Mouse (Mus musculus) monocyte, adult 5-6 weeks (primary cell): Measurements from ENCODE around the gene Eif1. TPM values are rescaled to one million over a fixed set of nuclear protein-coding genes. Genes with fewer than 3 reads are reported as not detected.
A peak's percentile ranks its signal among the peaks of the same experiment; 100 is the strongest.
"Not testable (repeated sequence)": the region's sequence is repeated elsewhere in the genome, so short reads cannot be mapped to it uniquely, and the experiment has no call there.

Source experiments
- ATAC-seq: fragments of 153-309, 156-312 bp; replicated peaks from 2 replicates; pipeline ENCODE4 v1.8.0; 2017; ENCODE audit warnings: mild to moderate bottlenecking; ENCODE audit not compliant: low TSS enrichment, insufficient number of reproducible peaks, severe bottlenecking, poor library complexity, low FRiP score
- total RNA-seq: library from RNA; stranded (forward); fragments of 200-1000, 200-491, 200-594 nt; gene quantifications from 3 replicates; pipeline ENCODE4 v1.2.3, GENCODE M21; 2017

The Eif1 gene
- total RNA-seq, 1 experiment from 2014 or later, result 492 TPM

- not testable (repeated sequence) for ATAC-seq
These were observed 11.2 kb downstream of the Eif1 start for GRCm38 (mm10) chr11:100330816-100331375.

GRCm38 (mm10) chr11:100332766-100333515 lies 13.3 kb downstream of the Eif1 start:
- ATAC-seq, result no peak

DNA sequence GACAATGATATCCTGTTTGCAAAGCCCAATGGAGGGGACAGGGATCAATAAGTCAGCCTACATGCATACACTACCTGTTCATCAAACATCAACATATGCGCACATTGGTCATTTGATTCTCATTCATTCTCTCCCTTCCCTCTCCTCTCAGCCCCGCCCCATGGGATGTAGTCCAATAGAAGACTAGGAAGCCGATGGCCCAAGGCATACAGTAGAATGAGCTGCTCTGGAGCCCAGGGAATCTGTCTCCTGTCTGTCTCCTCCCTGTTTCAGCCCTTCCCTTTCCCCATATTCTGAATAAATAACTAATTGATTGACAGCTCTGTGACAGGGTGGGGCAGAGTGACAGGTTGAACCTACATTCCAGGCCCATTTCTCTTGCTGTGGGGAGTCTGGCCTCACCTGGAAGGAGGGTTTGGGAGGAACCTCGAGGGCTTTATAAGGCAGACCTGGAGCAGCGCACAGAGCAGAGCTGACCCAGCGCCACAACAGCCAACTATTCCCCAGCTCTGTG lies 14.3 kb downstream of the Eif1 start, which contains the start of gene Gast:
Gast (plus strand) TSS at position 464 of the 514 bp plus-strand sequence.
- ATAC-seq, result no peak

DNA sequence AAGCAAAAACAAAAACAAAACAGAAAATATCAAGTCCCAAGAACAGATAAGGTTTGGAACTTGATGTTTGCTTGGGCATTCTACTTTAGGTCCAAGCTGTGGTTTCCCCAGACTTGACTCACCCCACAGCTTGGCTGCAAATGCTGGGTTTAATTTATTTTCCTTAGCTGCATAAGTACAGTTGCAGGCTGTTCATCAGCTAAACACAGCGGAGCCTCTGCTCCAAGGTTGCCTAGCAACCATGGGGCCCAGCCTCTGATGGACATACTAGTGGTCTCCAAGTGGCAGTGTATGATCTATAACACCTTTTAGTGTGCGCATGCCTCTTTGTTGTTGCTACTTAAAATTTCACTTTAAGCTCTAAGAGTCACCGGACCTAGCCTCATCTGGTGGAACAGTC lies 16.0 kb downstream of the Eif1 start:
- no peak for ATAC-seq

GRCm38 (mm10) chr11:100344269-100344668 lies 24.6 kb downstream of the Eif1 start:
- no peak for ATAC-seq

DNA sequence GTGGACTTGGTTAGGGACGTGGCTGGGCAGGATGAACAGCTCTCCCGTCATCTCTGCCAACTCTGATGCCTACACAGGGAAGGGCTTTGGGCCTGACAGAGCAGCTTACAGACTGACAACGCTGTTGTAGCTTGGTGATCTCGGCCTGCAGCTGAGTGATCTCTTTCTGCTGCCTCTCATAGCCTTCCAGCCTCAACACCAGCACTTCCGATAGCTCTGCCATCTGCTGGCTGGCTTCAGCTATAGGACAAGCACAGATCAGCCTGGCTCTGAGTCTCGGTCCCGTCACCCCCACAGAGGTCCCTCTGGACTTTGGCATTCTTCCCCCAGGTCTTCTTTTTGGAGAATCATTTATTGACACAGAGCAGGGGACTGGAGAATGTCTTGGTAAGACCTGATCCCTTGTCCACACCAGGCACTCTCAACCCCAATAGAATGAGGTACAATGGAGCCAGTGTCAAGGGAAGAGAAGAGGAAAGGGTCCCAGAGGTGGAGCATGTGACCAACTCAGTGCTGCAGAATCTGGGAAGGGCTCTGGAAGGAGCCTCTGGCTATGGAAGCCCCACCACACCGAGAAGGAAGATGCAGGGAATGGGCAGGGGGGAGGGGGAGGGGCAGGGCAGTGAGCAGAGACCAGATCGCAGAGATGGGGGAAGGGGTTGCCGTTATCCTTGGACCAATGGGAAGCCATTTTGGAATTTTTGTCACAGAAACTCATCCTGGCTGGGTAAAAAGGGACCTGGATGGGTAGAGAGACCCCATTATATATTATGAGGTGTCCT lies 32.6 kb downstream of the Eif1 start:
- no peak for ATAC-seq

DNA sequence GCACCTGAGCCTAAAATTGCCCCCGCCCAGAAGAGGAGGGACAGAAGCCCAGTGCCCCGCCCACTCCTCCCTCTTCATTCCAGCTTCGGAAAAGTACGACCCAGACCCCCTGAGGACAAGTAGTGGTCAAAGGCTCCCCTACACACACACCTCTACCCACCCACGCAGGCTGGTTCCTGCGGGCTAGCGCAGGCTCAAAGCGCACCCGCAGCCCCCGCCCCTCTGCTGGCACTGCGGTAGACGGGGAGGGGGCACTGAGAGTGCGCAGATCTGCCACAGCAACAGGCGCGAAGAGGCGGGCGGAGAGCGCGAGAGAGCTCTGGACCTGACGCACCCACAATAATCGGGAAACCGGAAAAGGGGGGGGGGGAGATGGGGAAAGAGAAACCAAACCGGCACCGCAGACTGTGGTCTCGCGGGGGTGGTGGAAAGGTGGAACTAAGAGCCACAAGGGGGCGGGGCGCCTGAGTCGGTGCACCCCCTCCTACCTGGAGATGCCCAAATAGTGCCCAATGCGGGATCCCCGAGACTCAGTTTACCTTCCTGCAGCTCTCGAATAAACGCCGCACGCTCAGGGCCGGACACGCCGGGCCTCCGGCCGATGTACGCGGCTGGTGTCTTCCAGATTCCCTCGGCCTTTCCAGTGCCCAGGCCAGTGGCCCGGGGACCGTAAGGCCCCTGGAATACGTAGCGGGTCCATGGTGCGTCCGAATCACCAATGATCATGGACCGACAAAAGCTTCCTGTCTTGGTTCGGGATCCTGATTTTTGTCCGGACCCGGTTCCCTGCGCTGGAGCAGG lies 35.7 kb downstream of the Eif1 start:
- no peak for ATAC-seq

GRCm38 (mm10) chr11:100355972-100356818 lies 36.5 kb downstream of the Eif1 start, which contains the start of gene Hap1:
Gene Hap1 (minus strand): TSS chr11:100356128.
- 0 out of 2 replicates have a peak, but pooled peaks have one; percentile 32 for ATAC-seq

DNA sequence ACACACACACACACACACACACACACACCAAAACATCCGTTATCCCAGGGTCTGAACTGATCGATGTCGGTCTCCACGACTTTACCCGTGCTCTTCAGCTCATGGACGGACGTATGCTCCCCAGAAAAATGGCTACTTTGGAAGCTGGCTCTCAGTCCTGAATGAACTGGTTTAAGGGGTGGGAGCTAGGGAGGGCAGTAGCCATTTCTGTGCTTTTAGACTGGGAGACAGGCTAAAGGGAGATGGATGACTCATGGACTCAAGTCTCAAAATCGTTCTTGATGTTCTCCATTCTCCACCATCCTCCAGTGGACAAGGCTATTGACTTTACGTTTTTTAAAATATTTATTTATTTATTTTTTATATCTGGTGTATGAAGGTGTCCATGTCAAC lies 37.1 kb downstream of the Eif1 start:
- ATAC-seq, result no peak

DNA sequence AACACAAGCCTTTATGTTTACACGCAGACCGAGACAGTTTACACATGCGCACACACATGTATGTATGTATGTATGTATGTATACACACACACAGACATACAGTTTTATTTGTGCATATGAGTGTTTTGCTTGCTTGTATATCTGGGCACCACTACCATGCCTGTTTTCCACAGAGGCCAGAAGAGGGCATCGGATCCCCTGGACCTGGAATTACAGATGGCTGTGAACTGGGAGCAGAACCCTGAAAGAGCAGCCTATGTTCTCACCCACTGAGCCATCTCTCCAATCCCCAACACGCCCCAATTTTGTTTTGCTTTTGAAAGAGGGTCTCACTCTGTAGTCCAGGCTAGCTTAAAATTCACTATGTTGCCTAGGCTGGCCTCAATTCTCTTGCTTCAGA lies 37.7 kb downstream of the Eif1 start:
- no peak for ATAC-seq

GRCm38 (mm10) chr11:100360175-100360574 lies 40.5 kb downstream of the Eif1 start:
- no peak for ATAC-seq

- ATAC-seq, result not testable (repeated sequence)
These were observed 41.4 kb downstream of the Eif1 start for GRCm38 (mm10) chr11:100361059-100361458.

DNA sequence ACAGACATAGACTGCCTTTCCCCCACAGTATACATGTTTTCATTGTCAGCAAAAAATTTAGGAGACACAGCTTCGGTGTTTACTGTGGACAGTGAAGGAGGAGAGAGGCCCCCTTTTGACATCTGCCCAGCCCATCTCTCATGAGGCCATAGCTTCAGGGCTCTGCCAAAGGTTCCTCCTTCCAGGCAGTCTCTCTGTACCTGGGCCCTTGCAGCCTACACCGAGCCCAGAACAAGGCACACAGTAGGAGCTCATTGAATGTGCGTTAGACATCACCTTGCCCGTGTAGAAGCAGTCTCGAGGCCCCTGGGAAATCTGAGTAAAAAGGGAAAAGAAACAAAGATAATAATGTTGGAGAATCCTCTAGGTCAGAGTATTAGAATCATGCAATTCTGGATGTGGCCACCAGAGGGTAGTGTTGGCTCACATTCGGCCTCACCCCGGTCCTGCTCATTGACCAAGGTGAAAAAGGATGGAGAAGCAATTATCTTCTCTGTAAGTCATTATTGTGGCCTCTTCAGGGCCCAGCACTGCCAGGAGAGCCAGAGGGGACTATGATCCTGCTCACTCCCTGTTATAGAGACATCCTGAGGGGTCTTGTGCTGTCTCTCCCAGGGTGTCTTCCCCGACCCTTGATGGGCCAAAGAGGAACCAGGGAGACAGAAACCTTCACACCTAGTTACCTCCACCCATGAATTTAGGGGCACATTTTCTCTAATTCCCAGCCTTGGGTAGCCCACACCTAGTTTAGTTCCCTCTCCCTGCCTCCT lies 42.7 kb downstream of the Eif1 start:
- ATAC-seq, result peak; percentile 76

DNA sequence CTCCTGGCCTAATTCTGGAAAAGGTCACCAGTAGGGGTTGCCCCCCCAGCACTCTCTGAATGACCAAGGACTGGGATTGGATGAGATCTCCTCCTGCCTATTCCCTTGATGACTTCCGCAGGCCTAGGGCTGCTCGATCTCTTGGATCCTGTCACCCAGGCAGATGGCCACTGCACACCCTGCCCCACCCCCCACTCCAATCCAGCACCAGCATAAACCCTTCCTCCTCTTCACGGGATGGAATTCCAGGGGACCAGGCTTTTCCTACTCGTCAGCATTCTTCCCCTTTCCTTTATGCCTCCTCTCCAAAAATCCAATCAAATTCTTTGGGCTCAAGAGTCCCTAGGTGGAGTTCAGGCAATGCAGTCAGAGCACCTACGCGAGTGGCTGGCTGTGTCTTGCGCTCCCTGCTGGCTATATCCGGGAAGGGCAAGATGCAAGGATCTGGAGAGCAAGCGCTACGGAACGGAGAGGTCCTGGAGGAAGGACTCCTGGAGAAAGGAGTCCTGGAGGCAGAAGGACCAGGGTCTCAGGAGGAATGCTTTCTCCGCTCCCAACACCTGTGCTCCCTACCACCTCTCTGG lies 43.4 kb downstream of the Eif1 start:
- 0 out of 2 replicates have a peak, but pooled peaks have one; percentile 26 for ATAC-seq

DNA sequence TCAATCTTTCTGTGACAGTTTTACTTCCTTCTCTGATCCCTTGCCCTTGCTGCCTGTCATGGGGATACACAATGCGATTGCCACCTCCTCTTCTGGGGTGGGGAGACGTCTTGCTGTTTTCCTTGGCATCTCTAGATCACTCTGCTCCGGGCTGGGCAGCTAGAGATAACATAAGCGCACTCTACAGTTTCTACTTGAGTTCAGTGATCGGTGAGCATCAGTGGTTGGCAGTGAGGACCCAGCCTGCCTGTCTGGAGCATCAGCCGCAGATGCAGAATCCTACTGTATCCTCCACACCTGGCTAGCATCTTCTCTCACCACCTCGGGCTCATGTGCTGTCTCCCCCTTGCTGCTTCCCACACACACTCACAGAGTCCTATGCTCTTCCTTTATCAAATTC lies 49.5 kb downstream of the Eif1 start:
- no peak for ATAC-seq

DNA sequence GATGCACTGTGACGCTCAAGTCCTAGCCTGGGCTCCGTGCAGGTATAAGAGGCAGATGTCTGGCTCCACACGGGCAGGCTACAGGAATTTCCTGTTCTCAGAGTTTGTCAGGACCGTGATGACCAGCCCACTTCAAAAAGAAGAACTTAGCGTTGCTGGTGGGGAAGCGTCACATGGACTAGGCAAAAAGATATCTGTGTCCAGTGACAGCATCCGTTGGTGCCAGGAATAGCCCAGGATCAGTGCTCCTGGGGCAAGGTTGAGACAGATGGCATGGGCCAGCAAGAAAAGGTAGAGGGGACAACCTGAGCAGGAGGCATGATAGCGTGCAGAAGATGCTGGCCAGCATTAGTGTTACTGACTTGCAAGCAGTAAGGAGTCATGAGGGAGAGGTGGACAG lies 50.1 kb downstream of the Eif1 start:
- no peak for ATAC-seq
